26 mouse cellular contexts compared by ENCODE assay signal in the genomic region with DNA sequence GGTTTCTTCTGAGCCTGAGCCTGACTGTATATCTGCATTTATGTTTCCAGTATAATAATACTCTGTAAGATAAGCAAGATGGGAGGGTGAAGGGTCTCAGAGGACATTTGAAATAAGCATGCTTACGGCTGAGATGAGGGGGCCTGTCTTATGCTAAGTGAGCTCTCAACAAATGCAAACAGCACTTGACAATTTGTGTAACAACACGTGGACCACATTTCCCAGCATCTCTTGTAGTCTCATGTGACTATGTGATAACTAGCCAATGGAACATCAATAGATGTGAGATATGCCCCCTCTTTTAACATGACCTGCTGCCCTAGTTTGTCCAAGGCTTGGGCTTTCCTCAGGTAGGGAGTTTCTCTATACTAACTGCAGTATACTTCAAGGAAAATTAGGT.
"Had no signal": no experiment of that assay in that cellular context is flagged by ENCODE, and none has a peak within 500 bp of the region (broad histone marks: within the 10 kb centered on the region; RNA-seq: fewer than 3 reads in every experiment).

No protein-coding gene starts in this region.

- DNase-seq: cerebellum, postnatal 10 days; cerebellum, postnatal 14 days; cerebellum, postnatal 25 days; cerebellum, postnatal 36 days; embryo, embryonic 11 days; forebrain, postnatal 0 days; gastrocnemius, adult 2 months; gastrocnemius, postnatal 10 days; gastrocnemius, postnatal 14 days; gastrocnemius, postnatal 25 days; gastrocnemius, postnatal 36 days; heart, adult 11 months; heart, adult 18-20 months; heart, adult 2 months had no signal

- H3K27me3 ChIP-seq: embryonic facial prominence, embryonic 12.5 days; embryonic facial prominence, embryonic 13.5 days; embryonic facial prominence, embryonic 15.5 days; forebrain, embryonic 12.5 days; forebrain, embryonic 13.5 days; forebrain, embryonic 15.5 days had no signal

- H3K4me3 ChIP-seq: embryonic facial prominence, embryonic 10.5 days; embryonic facial prominence, embryonic 12.5 days; embryonic facial prominence, embryonic 13.5 days; embryonic facial prominence, embryonic 15.5 days; erythroblast, embryonic 14.5 days; forebrain, embryonic 10.5 days; forebrain, embryonic 12.5 days; forebrain, embryonic 13.5 days; forebrain, embryonic 15.5 days; gastrocnemius, adult 2 months; heart, adult 2 months; heart, embryonic 10.5 days had no signal

- H3K4me2 ChIP-seq: embryonic facial prominence, embryonic 12.5 days; embryonic facial prominence, embryonic 13.5 days; embryonic facial prominence, embryonic 15.5 days; forebrain, embryonic 12.5 days; forebrain, embryonic 13.5 days; forebrain, embryonic 15.5 days had no signal

- H3K9me3 ChIP-seq: embryonic facial prominence, embryonic 10.5 days; embryonic facial prominence, embryonic 12.5 days; embryonic facial prominence, embryonic 13.5 days; embryonic facial prominence, embryonic 15.5 days; forebrain, embryonic 10.5 days; forebrain, embryonic 12.5 days; forebrain, embryonic 13.5 days; forebrain, embryonic 15.5 days; heart, embryonic 10.5 days had no signal

- H3K27ac ChIP-seq: embryonic facial prominence, embryonic 10.5 days; embryonic facial prominence, embryonic 12.5 days; embryonic facial prominence, embryonic 13.5 days; embryonic facial prominence, embryonic 15.5 days; forebrain, embryonic 10.5 days; forebrain, embryonic 12.5 days; forebrain, embryonic 13.5 days; forebrain, embryonic 15.5 days; gastrocnemius, adult 2 months; heart, adult 2 months; heart, embryonic 10.5 days had no signal

- H3K4me1 ChIP-seq: embryonic facial prominence, embryonic 10.5 days; embryonic facial prominence, embryonic 12.5 days; embryonic facial prominence, embryonic 13.5 days; embryonic facial prominence, embryonic 15.5 days; forebrain, embryonic 10.5 days; forebrain, embryonic 12.5 days; forebrain, embryonic 13.5 days; forebrain, embryonic 15.5 days; heart, embryonic 10.5 days had no signal

- H3K36me3 ChIP-seq: embryonic facial prominence, embryonic 10.5 days; embryonic facial prominence, embryonic 12.5 days; embryonic facial prominence, embryonic 13.5 days; embryonic facial prominence, embryonic 15.5 days; forebrain, embryonic 10.5 days; forebrain, embryonic 12.5 days; forebrain, embryonic 15.5 days; heart, embryonic 10.5 days had no signal

- H3K9ac ChIP-seq: embryonic facial prominence, embryonic 12.5 days; embryonic facial prominence, embryonic 13.5 days; embryonic facial prominence, embryonic 15.5 days; forebrain, embryonic 12.5 days; forebrain, embryonic 13.5 days; forebrain, embryonic 15.5 days; forebrain, postnatal 0 days had no signal

- ATAC-seq: forebrain, embryonic 13.5 days; forebrain, embryonic 14.5 days; forebrain, embryonic 15.5 days; forebrain, embryonic 16.5 days; forebrain, postnatal 0 days had no signal
